Mouse (Mus musculus): ENCODE data around the gene Nox1. TPM values are rescaled to one million over a fixed set of nuclear protein-coding genes. Genes with fewer than 3 reads are reported as not detected.

The Nox1 gene
- polyA plus RNA-seq (2015; fragmentation: Illumina TruSeq; extraction: RNeasy Lipid Tissue Mini Kit (QIAGEN cat#74804); ENCODE audit: insufficient read depth, low replicate concordance), result 0.94 TPM

DNA sequence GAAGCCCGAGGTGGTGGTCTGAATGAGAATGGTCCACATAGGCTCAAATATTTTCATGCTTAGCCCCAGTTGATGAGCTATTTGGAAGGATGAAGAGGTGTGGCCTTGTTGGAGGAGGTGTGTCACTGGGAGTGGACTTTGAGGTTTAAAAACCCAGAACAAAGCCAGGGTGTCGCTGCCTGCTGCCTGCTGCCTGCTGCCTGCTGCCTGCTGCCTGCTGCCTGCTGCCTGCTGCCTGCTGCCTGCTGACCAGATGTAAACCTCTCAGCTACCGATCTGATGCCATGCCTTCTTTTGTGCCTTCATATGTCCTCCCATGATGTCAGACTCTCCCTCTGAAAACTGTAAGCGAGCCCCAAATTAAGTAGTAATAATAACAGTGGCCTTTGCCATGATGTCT, at the start of gene Nox1:
Nox1 (minus strand) TSS at position 101 of the 400 bp plus-strand sequence.

DNA sequence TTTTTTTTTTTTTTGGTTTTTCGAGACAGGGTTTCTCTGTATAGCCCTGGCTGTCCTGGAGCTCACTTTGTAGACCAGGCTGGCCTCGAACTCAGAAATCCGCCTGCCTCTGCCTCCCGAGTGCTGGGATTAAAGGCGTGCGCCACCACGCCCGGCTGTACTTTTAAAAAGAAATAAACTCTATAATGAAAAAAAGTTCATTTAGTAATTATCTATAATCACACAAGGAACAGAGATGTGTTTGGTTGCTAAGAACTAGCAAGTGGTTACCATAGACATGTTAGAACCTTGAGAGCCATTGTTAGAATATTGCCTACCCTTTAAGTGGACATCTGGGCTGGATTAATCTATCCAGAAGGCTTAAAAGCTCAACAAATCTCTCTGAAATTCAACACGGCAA, 34.6 kb downstream of the Nox1 start, which contains the start of gene Arl13a:
Arl13a (plus strand) TSS at position 301 of the 400 bp plus-strand sequence.

DNA sequence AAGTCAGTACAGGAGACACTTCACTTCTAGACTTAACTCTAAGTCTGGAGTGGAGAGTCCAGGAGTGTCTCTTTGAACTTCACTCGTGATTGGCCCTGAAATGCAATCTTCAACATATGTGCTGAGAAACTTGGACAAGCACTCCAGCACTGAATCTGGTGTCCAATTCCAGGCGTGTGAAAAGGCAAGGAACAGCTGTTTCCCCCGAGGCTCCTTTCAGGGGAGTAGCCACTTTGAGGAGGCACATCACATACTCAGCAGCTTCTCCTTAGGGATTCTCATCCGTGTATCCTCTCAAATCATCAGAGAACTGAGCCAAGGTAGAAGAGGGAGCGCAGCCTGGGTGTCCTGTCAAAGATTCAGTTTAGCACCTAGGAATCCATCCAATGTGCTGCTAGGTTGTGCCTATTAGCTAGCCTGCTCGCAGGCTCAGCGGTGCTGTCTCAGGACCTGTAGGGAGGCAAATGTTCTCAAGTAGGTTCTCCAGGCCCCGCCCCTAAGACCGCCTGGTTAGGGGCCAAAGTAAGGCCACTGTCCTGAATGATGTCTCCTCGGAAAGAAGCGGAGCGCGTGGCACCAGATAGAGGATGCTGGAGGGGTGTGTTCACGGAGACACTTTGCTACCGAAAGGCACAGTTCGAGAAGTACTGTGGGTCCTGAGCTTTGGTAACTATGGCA, 59.6 kb downstream of the Nox1 start, which contains the start of gene Xkrx:
Xkrx (minus strand) TSS at position 34 of the 678 bp plus-strand sequence.

DNA sequence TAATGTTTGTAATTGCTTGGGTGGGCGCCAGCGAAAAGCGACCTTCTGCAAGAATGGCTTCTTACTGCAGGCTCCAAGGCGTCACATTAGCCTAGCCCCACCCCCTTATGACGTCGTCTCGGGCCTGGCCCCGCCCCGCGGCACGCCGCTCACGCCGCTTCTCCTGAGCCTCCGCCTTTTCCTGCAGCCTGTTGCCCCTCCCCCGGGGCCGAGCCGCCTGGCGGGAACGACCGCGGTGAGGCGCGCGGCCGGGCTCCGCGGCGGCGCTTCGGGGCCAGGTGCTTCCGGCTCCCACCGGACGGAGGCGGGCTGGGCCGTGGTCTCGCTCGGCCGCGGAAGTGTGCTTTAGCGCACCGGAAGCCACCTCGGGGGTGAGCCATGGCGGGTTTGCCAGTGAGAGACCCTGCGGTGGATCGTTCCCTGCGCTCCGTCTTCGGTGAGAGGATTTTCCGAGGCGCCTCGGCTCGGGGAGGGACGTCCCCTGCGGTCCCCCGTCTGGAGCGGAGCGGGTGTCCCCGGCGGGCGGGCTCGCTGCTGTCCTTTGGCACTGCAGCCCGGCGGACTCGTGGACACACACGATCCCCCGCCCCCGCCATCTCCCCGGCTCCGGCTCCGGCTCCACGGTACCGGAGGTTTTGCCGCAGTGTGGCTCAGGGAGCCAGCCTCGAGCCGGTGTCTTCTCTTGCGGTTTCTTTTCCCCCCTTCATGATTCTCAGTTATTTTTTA, 162.6 kb downstream of the Nox1 start, which contains the start of gene Cstf2:
Cstf2 (plus strand) TSS at position 201 of the 726 bp plus-strand sequence.

Other genes with a start within 250 kb of the Nox1 start
- 3.3 TPM for gene Sytl4, start 240.1 kb downstream of the Nox1 start, polyA plus RNA-seq (2015; fragmentation: Illumina TruSeq; extraction: RNeasy Lipid Tissue Mini Kit (QIAGEN cat#74804); ENCODE audit: insufficient read depth, low replicate concordance)
- gene Cstf2, start 162.8 kb downstream of the Nox1 start, polyA plus RNA-seq (2015; fragmentation: Illumina TruSeq; extraction: RNeasy Lipid Tissue Mini Kit (QIAGEN cat#74804); ENCODE audit: insufficient read depth, low replicate concordance), result 46.0 TPM
- 26.4 TPM for gene Xkrx, start 59.9 kb downstream of the Nox1 start, polyA plus RNA-seq (2015; fragmentation: Illumina TruSeq; extraction: RNeasy Lipid Tissue Mini Kit (QIAGEN cat#74804); ENCODE audit: insufficient read depth, low replicate concordance)
- gene Arl13a, start 34.5 kb downstream of the Nox1 start, polyA plus RNA-seq (2015; fragmentation: Illumina TruSeq; extraction: RNeasy Lipid Tissue Mini Kit (QIAGEN cat#74804); ENCODE audit: insufficient read depth, low replicate concordance), result not detected
- 44.7 TPM for gene Trmt2b, start 55.0 kb upstream of the Nox1 start, polyA plus RNA-seq (2015; fragmentation: Illumina TruSeq; extraction: RNeasy Lipid Tissue Mini Kit (QIAGEN cat#74804); ENCODE audit: insufficient read depth, low replicate concordance)
- gene Tmem35a, start 73.3 kb upstream of the Nox1 start, polyA plus RNA-seq (2015; fragmentation: Illumina TruSeq; extraction: RNeasy Lipid Tissue Mini Kit (QIAGEN cat#74804); ENCODE audit: insufficient read depth, low replicate concordance), result 24.5 TPM
- 5.6 TPM for gene Cenpi, start 86.1 kb upstream of the Nox1 start, polyA plus RNA-seq (2015; fragmentation: Illumina TruSeq; extraction: RNeasy Lipid Tissue Mini Kit (QIAGEN cat#74804); ENCODE audit: insufficient read depth, low replicate concordance)
- gene Drp2, start 182.6 kb upstream of the Nox1 start, polyA plus RNA-seq (2015; fragmentation: Illumina TruSeq; extraction: RNeasy Lipid Tissue Mini Kit (QIAGEN cat#74804); ENCODE audit: insufficient read depth, low replicate concordance), result 0.22 TPM